Mouse (Mus musculus) testis, adult 2 months (tissue): ENCODE measurements around the gene Gm49486.

Experiments used
- CTCF ChIP-seq: fragments of 200-500 bp; IDR thresholded peaks from 2 replicates; pipeline ENCODE4 v1.5.1; 2012; ENCODE audit warnings: low read depth, mild to moderate bottlenecking, inconsistent platforms, low read length, moderate library complexity; ENCODE audit not compliant: control insufficient read depth, insufficient read depth, insufficient replicate concordance
- POLR2A ChIP-seq: fragments of 200-500 bp; IDR thresholded peaks from 2 replicates; pipeline ENCODE4 v1.6.1; 2012; ENCODE audit warnings: low read depth, mild to moderate bottlenecking, inconsistent platforms, low read length, moderate library complexity; ENCODE audit not compliant: control insufficient read depth

DNA sequence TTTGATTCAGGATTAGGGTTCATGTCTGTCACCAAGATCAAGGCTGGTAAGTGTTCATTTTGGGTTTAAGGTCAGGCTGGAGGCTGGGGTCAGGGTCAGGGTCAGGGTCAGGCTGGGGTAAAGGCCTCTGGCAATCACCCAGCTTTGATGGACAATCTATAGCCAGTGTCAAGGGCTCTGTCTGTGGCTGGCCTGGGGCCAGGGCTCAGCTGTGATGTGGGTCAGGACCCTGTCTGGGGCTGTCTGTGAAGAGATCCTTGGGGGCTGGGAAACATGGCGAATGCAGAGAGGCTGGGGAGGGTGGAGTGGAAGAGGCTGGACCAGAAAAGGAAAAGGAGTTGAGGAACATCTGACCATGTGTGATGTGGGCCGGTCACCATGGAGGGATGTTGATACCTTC, 34.2 kb upstream of the Gm49486 start:
- TF ChIP-seq CTCF (no peak), POLR2A (no peak)
